Mouse (Mus musculus) hindbrain, embryonic 16.5 days (tissue): ENCODE results near the gene Capzb. TPM values are rescaled to one million over a fixed set of nuclear protein-coding genes. Genes with fewer than 3 reads are reported as not detected.

ENCODE experiments used
- ATAC-seq: fragments of 200-750 bp; cut with Nextera tagmentation; 2 replicates; pipeline ENCODE4 v1.8.0; 2017; ENCODE audit warnings: moderate TSS enrichment, moderate library complexity
- H3K27ac ChIP-seq: fragments of 300-500 bp; sonication (generic); 2 replicates; pipeline ENCODE4 v1.5.1; 2014; ENCODE audit warnings: low read depth, mild to moderate bottlenecking, control low read depth, low read length, moderate library complexity
- H3K27me3 ChIP-seq: fragments of 300-500 bp; sonication (generic); replicated peaks from 2 replicates; pipeline ENCODE4 v1.6.1; 2014; ENCODE audit warnings: low read length; ENCODE audit not compliant: control insufficient read depth, insufficient read depth
- H3K36me3 ChIP-seq: fragments of 300-500 bp; sonication (generic); 2 replicates; pipeline ENCODE4 v1.6.1; 2014; ENCODE audit warnings: mild to moderate bottlenecking, low read length, moderate library complexity, mixed read lengths; ENCODE audit not compliant: control insufficient read depth, insufficient read depth
- H3K4me1 ChIP-seq: fragments of 300-500 bp; sonication (generic); 2 replicates; pipeline ENCODE4 v1.6.1; 2014; ENCODE audit warnings: low read depth, low read length; ENCODE audit not compliant: control insufficient read depth, insufficient read depth
- H3K4me2 ChIP-seq: fragments of 300-500 bp; sonication (generic); 2 replicates; pipeline ENCODE4 v1.6.1; 2014; ENCODE audit warnings: mild to moderate bottlenecking, low read length, control low read depth, moderate library complexity
- H3K4me3 ChIP-seq: fragments of 300-500 bp; sonication (generic); 2 replicates; pipeline ENCODE4 v1.5.1; 2014; ENCODE audit warnings: mild to moderate bottlenecking, low read length, control low read depth, moderate library complexity
- H3K9ac ChIP-seq: fragments of 300-500 bp; sonication (generic); 2 replicates; pipeline ENCODE4 v1.6.1; 2014; ENCODE audit warnings: low read depth, mild to moderate bottlenecking, control low read depth, low read length, moderate library complexity
- H3K9me3 ChIP-seq: fragments of 300-500 bp; sonication (generic); 2 replicates; pipeline ENCODE4 v1.6.1; 2014; ENCODE audit warnings: mild to moderate bottlenecking, low read length, moderate library complexity; ENCODE audit not compliant: control insufficient read depth
- WGBS: fragments of 180-500 bp; shearing (Covaris S2); extraction: QIAGEN DNeasy Blood & Tissue Kit; methylation state at CpG from one replicate; pipeline ENCODE4 v1.1.7; 2014; 5-methylcytosine and 5-hydroxymethylcytosine counted together
- polyA plus RNA-seq: library from polyadenylated mRNA; unstranded; fragments of >200 nt; fragmentation: Nextera tagmentation; extraction: Ambion mirVana; gene quantifications from 2 replicates; pipeline ENCODE4 v1.2.1, GENCODE M21; 2015

Capzb gene
- polyA plus RNA-seq, 1 experiment from 2014 or later = 339 TPM

DNA sequence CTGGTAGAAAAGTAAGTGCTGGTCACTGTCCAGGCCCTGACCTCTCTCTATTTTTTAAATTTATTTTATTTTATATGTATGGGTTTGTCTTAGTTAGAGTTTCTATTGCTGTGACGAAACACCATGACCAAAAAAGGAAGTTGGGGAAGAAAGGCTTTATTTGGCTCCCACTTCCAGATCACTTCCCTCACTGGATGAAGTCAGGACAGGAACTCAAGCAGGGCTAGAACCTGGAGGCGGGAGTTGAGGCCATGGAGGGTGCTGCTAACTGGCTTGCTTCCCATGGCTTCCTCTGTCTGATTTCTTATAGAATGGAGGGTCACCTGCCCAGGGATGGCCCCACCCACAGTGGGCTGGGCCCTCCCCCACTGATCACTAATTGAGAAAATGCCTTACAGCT, 31.6 kb upstream of the Capzb start:
- no peak for ATAC-seq
- no peak overlapping the region for H3K4me2 ChIP-seq
- H3K27ac ChIP-seq = no peak overlapping the region
- no peak overlapping the region for H3K9ac ChIP-seq
- no peaks in the 10 kb centered on the region for H3K36me3 ChIP-seq
- peaks cover 2% of the 10 kb centered on the region; the same call in 1 of the 2 replicates for H3K9me3 ChIP-seq
- H3K27me3 ChIP-seq = no peaks in the 10 kb centered on the region
- H3K4me1 ChIP-seq = no peaks in the 10 kb centered on the region
- no peak overlapping the region for H3K4me3 ChIP-seq
- WGBS = 83% methylated on average over 2 of the region's 2 CpGs

DNA sequence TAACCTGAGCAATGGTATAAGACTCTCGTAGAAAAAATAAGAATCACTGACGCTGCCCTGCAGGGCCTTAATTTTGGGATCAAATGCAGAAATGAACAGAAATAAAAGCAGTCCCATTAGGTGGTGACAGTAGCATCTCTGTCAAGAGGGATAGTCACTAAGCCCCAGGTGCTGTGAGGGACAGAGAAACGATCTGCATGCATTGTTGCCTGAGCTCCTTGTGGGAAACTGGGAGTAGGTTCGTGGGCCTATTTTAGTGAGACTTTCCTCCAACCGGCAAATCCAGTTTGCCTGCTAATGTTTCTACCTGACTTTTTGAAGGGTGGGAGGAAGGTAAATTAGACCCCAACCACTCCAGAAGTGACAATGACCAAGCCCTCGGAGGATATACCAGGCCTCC, 28.6 kb upstream of the Capzb start:
- H3K4me1 ChIP-seq = no peaks in the 10 kb centered on the region
- no peaks in the 10 kb centered on the region for H3K27me3 ChIP-seq
- H3K4me2 ChIP-seq = no peak overlapping the region
- 88% methylated on average over 6 of the region's 6 CpGs for WGBS
- H3K4me3 ChIP-seq = no peak overlapping the region
- no peaks in the 10 kb centered on the region for H3K36me3 ChIP-seq
- ATAC-seq = no peak
- peaks cover 2% of the 10 kb centered on the region; the same call in 1 of the 2 replicates for H3K9me3 ChIP-seq
- no peak overlapping the region for H3K27ac ChIP-seq
- no peak overlapping the region for H3K9ac ChIP-seq

DNA sequence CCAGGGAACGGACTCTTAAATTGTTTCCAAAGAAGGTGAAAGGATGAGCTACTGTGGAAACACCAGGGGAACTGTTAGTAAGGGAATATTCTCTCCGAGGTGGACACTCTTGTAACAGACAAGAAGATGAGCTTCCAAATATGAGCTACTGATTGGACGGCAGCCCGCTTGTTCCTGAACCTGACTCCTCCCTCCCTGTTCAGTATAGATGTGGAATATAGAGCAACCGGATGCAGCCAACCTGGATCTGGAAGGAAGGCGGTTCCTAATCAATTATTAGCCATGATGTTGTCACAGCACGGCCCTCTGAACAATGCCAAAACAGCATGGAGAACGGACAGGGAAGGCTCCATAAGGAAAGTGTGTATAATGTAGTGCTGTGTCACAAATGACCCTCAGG, 27.4 kb upstream of the Capzb start:
- Histone ChIP-seq H3K27ac (no peak overlapping the region), H3K9me3 (peaks cover 2% of the 10 kb centered on the region; the same call in 1 of the 2 replicates), H3K4me1 (no peaks in the 10 kb centered on the region), H3K27me3 (no peaks in the 10 kb centered on the region), H3K36me3 (no peaks in the 10 kb centered on the region), H3K4me2 (no peak overlapping the region), H3K9ac (no peak overlapping the region), H3K4me3 (no peak overlapping the region)
- no peak for ATAC-seq
- 78% methylated on average over 8 of the region's 8 CpGs for WGBS

DNA sequence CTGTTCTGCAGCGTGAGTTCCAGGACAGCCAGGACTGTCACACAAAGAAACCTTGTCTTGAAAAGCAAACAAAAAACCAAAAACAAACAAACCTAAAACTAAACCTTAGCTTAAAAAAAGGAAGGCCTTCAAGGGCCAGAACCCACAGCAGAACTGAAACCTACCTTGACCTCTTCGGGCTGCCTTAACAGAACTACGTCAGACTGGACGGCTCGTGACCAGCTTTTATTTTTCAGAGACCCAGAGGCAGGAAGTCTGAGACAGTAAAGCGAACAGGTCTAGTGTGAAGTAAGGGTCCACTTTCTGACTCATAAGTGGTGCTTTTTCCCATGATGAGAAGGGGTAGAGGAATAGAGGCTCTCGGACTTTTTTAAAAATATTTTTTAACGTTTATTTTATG, 26.5 kb upstream of the Capzb start:
- Histone ChIP-seq H3K4me2 (no peak overlapping the region), H3K9me3 (peaks cover 2% of the 10 kb centered on the region; the same call in 1 of the 2 replicates), H3K36me3 (no peaks in the 10 kb centered on the region), H3K27me3 (no peaks in the 10 kb centered on the region), H3K4me1 (no peaks in the 10 kb centered on the region), H3K27ac (no peak overlapping the region), H3K9ac (no peak overlapping the region), H3K4me3 (no peak overlapping the region)
- 84% methylated on average over 8 of the region's 8 CpGs for WGBS
- ATAC-seq = no peak

DNA sequence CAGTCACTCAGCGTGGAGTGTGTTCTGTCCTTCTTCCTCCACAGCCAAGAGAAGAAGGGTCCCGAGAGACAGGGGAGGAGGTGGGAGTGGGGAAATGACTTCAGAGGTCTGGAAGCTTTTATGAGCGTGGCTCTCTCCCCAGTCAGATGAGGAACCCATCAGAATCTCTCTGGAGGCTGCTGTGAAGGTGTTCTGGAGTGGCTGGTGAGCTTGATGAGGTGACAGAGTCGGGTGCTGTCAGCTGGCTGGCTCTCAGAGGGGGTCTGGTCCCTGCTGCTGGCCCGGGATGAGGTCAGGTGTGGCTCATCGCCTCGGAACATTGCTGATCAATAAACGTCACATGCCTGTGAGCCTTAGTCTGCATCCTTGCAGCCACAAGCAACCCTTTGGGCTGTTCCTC, 25.6 kb upstream of the Capzb start:
- Histone ChIP-seq H3K27me3 (no peaks in the 10 kb centered on the region), H3K36me3 (no peaks in the 10 kb centered on the region), H3K4me3 (no peak overlapping the region), H3K9me3 (peaks cover 2% of the 10 kb centered on the region; the same call in 1 of the 2 replicates), H3K4me2 (no peak overlapping the region), H3K4me1 (no peaks in the 10 kb centered on the region), H3K9ac (no peak overlapping the region), H3K27ac (no peak overlapping the region)
- no peak for ATAC-seq
- 63% methylated on average over 8 of the region's 8 CpGs for WGBS

DNA sequence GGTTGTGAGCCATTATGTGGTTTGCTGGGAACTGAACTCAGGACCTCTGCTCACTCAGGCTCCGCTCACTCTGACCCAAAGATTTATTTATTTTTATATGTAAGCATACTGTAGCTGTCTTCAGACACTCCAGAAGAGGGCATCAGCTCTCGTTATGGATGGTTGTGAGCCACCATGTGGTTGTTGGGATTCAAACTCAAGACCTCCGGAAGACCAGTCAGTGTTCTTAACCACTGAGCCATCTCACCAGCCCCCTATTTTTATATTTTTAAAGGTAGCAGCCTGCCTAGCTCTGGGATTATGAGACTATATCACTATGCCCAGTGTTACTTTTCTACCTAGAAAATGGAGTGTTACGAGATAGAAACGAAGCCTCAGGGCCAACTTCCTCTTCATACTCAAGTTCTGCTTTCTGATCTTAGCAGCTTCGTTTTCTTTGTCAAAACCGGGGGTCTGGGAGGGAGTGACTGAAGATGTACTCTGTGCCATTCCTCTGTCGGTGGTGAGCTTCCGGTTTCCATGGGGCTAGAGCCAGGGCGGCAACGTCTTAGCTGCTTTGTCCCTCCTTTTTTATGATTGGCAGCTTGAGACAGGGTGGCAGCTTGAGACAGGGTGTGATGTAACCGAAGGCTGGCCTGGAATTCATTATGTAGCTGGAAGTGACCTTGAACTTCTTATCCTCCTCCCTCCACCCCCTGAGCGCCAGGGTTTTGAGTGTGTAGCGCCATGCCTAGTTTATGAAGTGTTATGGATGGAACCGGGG, 23.5 kb upstream of the Capzb start:
- no peaks in the 10 kb centered on the region for H3K36me3 ChIP-seq
- no peak overlapping the region for H3K4me3 ChIP-seq
- WGBS = 73% methylated on average over 15 of the region's 15 CpGs
- H3K27ac ChIP-seq = no peak overlapping the region
- H3K27me3 ChIP-seq = no peaks in the 10 kb centered on the region
- ATAC-seq = no peak
- no peak overlapping the region for H3K9ac ChIP-seq
- H3K9me3 ChIP-seq = no peaks in the 10 kb centered on the region
- H3K4me2 ChIP-seq = no peak overlapping the region
- no peaks in the 10 kb centered on the region for H3K4me1 ChIP-seq

DNA sequence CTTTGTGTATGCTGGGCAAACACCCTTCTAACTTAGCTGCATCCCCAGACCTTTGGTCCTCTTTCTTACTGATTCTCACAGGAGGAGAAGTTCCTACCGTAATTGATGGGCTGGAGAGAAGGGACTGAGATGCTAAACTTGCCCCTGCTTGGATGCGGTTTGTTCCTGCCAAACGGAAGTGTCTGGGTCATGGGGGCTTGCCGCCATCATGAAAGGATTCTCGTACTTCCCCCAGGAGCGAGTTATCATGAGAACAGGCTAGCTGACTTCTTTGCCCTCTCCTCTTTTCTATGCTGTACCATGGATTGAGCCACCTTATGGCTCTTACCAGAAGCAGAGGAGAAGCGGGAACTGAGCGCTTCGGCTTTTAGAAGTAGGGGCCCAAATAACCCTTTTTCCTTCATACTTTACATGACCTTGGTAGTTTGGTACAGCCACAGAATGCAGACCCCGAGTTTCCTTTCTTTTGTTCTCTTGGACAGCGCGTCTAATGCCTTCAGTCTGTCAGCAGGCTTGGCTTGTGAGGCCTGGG, 22.9 kb upstream of the Capzb start:
- Histone ChIP-seq H3K27ac (no peak overlapping the region), H3K9ac (no peak overlapping the region), H3K4me2 (no peak overlapping the region), H3K4me1 (no peaks in the 10 kb centered on the region), H3K27me3 (no peaks in the 10 kb centered on the region), H3K4me3 (no peak overlapping the region), H3K36me3 (no peaks in the 10 kb centered on the region), H3K9me3 (no peaks in the 10 kb centered on the region)
- no peak for ATAC-seq
- WGBS = 62% methylated on average over 12 of the region's 12 CpGs

DNA sequence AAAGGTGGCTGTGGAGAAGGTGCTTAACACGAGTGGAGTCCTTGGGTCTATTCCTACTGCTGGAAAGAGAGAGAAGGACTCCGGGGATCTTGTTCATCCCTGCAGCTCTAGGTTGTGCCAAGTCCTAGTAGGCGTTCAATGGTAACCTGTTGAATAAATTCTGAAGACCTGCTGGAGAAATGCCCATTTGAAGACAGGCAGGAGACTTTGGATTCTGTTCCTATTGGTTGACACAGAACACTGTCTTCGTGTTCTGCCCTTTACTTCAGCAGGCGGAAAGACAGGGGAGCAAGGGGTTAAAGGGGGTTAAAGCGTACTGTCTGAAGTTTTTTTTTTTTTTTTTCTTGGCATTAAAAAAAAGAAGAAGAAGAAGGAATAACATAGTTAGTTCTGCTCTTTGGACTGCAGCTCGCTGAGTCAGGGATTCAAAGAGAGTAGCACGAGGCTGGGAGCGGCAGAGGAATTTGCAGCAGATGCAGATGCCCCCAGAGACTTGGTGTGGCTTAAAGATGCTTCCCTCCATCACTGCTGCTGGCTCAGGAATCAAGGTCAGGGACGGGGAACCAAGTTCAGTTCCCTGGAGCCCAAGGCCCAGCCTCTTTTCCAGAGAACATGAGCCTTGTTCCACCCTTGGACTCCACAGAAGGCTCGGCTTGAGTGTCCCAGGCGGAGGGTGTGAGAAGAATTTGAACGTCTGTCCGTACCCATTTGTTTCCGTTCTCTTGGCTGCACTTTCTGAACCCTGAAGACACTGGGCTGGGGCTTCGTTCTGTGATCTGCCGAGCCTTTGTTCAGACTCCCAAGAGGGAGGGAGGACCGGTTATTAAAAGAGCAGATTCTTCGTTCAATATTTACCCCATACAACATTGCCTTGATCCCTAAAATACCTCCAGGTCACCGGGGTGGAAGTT, 17.4 kb upstream of the Capzb start:
- H3K27me3 ChIP-seq = no peaks in the 10 kb centered on the region
- H3K9ac ChIP-seq = no peak overlapping the region
- WGBS = 50% methylated on average over 20 of the region's 20 CpGs
- peaks cover 2% of the 10 kb centered on the region for H3K9me3 ChIP-seq
- ATAC-seq = no peak
- no peak overlapping the region for H3K27ac ChIP-seq
- no peaks in the 10 kb centered on the region for H3K36me3 ChIP-seq
- H3K4me1 ChIP-seq = no peaks in the 10 kb centered on the region
- H3K4me2 ChIP-seq = no peak overlapping the region
- no peak overlapping the region for H3K4me3 ChIP-seq

DNA sequence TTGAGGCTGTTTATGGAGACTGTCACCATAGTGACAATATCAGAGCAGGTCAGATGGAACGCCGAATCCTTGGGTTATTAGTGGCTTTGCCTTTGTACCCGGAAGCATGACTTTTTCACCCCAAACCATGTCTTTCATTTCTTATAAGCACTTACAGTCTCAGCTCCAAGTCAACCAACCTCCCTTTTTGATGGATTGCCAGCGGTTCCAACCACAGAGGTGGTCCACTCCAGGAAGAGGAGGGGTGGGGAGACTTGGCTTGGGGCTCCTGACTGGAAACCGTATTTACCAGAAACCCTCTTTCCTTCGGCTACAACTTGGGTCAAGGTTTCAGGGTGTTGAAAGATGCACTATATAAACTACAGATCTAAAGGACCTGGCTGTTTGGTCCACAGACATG, 16.7 kb upstream of the Capzb start:
- WGBS = 75% methylated on average over 6 of the region's 6 CpGs
- no peak overlapping the region for H3K4me3 ChIP-seq
- peaks cover 2% of the 10 kb centered on the region for H3K9me3 ChIP-seq
- H3K27me3 ChIP-seq = no peaks in the 10 kb centered on the region
- H3K27ac ChIP-seq = no peak overlapping the region
- ATAC-seq = no peak
- no peaks in the 10 kb centered on the region for H3K4me1 ChIP-seq
- H3K9ac ChIP-seq = no peak overlapping the region
- H3K36me3 ChIP-seq = no peaks in the 10 kb centered on the region
- H3K4me2 ChIP-seq = no peak overlapping the region
